In the genomic region with DNA sequence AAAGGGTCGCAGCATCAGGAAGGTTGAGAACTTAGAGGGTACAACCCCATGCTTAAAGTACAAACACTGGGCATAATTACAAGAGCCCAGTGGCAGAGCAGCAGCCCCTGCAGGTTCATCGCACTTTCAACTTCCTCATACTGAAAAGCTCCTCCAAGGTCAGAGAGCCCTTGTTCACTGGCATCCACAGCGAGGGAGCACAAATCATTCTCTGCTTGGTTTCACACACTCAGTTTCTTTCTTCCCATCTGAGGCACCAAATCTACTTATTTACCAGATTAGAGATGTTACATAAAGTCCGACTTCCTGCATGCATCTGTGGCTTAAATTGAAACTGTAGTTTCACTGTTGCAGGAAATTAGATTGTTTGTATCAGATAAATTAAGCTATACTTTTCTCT, we compare ENCODE assay signal across 11 mouse cellular contexts. TPM values are rescaled to one million over a fixed set of nuclear protein-coding genes. Genes with fewer than 3 reads are reported as not detected.
A peak's percentile ranks its signal among the peaks of the same experiment; 100 is the strongest.
DNase-seq lines count a peak whose midpoint lies in the region; TF ChIP-seq lines count a peak whose summit lies in the region.
"Had no signal": no experiment of that assay in that cellular context is flagged by ENCODE, and none has a peak within 500 bp of the region (broad histone marks: within the 10 kb centered on the region; RNA-seq: fewer than 3 reads in every experiment).

No protein-coding gene starts in this region.

- WGBS in kidney, adult 2 months = 11% methylated on average over 4 of the region's 4 CpGs
- 85% methylated on average over 4 of the region's 4 CpGs for WGBS in embryonic facial prominence, embryonic 10.5 days

- no peaks in the 10 kb centered on the region for H3K27me3 ChIP-seq in kidney, adult 2 months (replicated peaks; ENCODE audit: control insufficient read depth, insufficient read depth, low read length)
- no peaks in the 10 kb centered on the region for H3K27me3 ChIP-seq in embryonic facial prominence, embryonic 10.5 days (replicated peaks; ENCODE audit: low read depth, poor library complexity, severe bottlenecking)
- H3K27me3 ChIP-seq: lung, embryonic 15.5 days had no signal

- DNase-seq in gastrocnemius, adult 2 months = no peak
- no peak for DNase-seq in gastrocnemius, postnatal 4 days (ENCODE audit: low spot score in 2 of 2)
- peak; percentile 24 for DNase-seq in thymus, postnatal 0 days (ENCODE audit: low spot score)
- DNase-seq in thymus, adult 18-20 months = no peak
- DNase-seq in kidney, adult 2 months = peak; percentile 72
- no peak for DNase-seq in embryonic facial prominence, embryonic 10.5 days (ENCODE audit: low spot score)
- no peak for DNase-seq in left cerebral cortex, postnatal 25 days (ENCODE audit: low spot score in 2 of 2)
- no peak for DNase-seq in cerebellum, adult 9-10 months

- TF ChIP-seq CTCF in gastrocnemius, adult 2 months (IDR thresholded peaks at IDR 0.05) = no peak
- no peak for TF ChIP-seq CTCF in kidney, adult 2 months (conservative IDR thresholded peaks at IDR 0.05; ENCODE audit: insufficient read depth, insufficient read length, low read depth, low read length)

- peaks cover 29% of the 10 kb centered on the region for H3K4me1 ChIP-seq in kidney, adult 2 months (ENCODE audit: control insufficient read depth, insufficient read depth, low read length)
- H3K4me1 ChIP-seq in embryonic facial prominence, embryonic 10.5 days = no peaks in the 10 kb centered on the region

- peak overlapping the region; percentile 7; the same call in 1 of the 2 replicates for H3K4me3 ChIP-seq in gastrocnemius, adult 2 months
- H3K4me3 ChIP-seq in kidney, adult 2 months (ENCODE audit: insufficient read depth, low read depth, low read length) = no peak overlapping the region
- H3K4me3 ChIP-seq in embryonic facial prominence, embryonic 10.5 days = no peak overlapping the region
- H3K4me3 ChIP-seq: lung, embryonic 15.5 days had no signal

- TF ChIP-seq POLR2A in kidney, adult 2 months (IDR thresholded peaks at IDR 0.05; ENCODE audit: low read depth, low read length) = no peak

- H3K36me3 ChIP-seq in kidney, adult 2 months (ENCODE audit: control insufficient read depth, insufficient read depth, low read length) = peaks cover 4% of the 10 kb centered on the region; the same call in 1 of the 2 replicates
- peaks cover 74% of the 10 kb centered on the region for H3K36me3 ChIP-seq in embryonic facial prominence, embryonic 10.5 days (replicated peaks)

- no peaks in the 10 kb centered on the region for H3K9me3 ChIP-seq in embryonic facial prominence, embryonic 10.5 days
- H3K9me3 ChIP-seq: lung, embryonic 15.5 days had no signal

- H3K27ac ChIP-seq in gastrocnemius, adult 2 months = peak overlapping the region; percentile 79
- peak overlapping the region; percentile 95 for H3K27ac ChIP-seq in kidney, adult 2 months (ENCODE audit: insufficient read depth, low read depth, low read length)
- H3K27ac ChIP-seq in embryonic facial prominence, embryonic 10.5 days (replicated peaks) = no peak overlapping the region

- intact Hi-C loops in gastrocnemius, adult 2 months (cut with DNase I) = loop anchor here (2.0 kb wide), 1 partner anchor 36 kb away; a partner anchor contains a TSS
- intact Hi-C loops in left cerebral cortex, postnatal 25 days (cut with DNase I) = no loop called here

RNA-seq across cellular contexts. Expression of a gene that starts 18.5 kb away (rescaled TPM):
- 10 to 100 TPM; 67.2 to 73.7 TPM for total RNA-seq in gastrocnemius, adult 2 months (2021)
- 10 to 100 TPM; 69.6 to 76.7 TPM for total RNA-seq in gastrocnemius, postnatal 4 days (2021)
- 19.9 and 24.5 TPM in 2 replicates for polyA plus RNA-seq in thymus, postnatal 0 days (2015; fragmentation: Nextera tagmentation; extraction: Ambion mirVana)
- 58.1 and 62.3 TPM in 2 replicates for polyA plus RNA-seq in kidney, adult 2 months (2012; rRNA removed)
- 9.9 TPM in 2 replicates for polyA plus RNA-seq in embryonic facial prominence, embryonic 10.5 days (2016; fragmentation: Nextera tagmentation; extraction: Ambion mirVana)
- 100 to 1,000 TPM; 110 to 113 TPM for total RNA-seq in left cerebral cortex, postnatal 25 days (2021)

RNA-seq across cellular contexts. Expression of a gene that starts 33.7 kb away (rescaled TPM):
- not detected for total RNA-seq in gastrocnemius, adult 2 months (2021)
- not detected for total RNA-seq in gastrocnemius, postnatal 4 days (2021)
- not detected in 2 replicates for polyA plus RNA-seq in thymus, postnatal 0 days (2015; fragmentation: Nextera tagmentation; extraction: Ambion mirVana)
- polyA plus RNA-seq in kidney, adult 2 months (2012; rRNA removed) = not detected in 2 replicates
- polyA plus RNA-seq in embryonic facial prominence, embryonic 10.5 days (2016; fragmentation: Nextera tagmentation; extraction: Ambion mirVana) = not detected in 2 replicates
- not detected for total RNA-seq in left cerebral cortex, postnatal 25 days (2021)
- total RNA-seq: layer of hippocampus, postnatal 10 days had no signal
- polyA plus RNA-seq: lung, embryonic 15.5 days; neural tube, embryonic 14.5 days had no signal

RNA-seq across cellular contexts. Expression of a gene that starts 35.0 kb away (rescaled TPM):
- total RNA-seq in gastrocnemius, adult 2 months (2021) = 1 to 10 TPM; 2.6 to 8.3 TPM
- 10 to 100 TPM; 17.1 to 18.9 TPM for total RNA-seq in gastrocnemius, postnatal 4 days (2021)
- 2.4 and 2.9 TPM in 2 replicates for polyA plus RNA-seq in thymus, postnatal 0 days (2015; fragmentation: Nextera tagmentation; extraction: Ambion mirVana)
- polyA plus RNA-seq in kidney, adult 2 months (2012; rRNA removed) = 30.0 and 31.7 TPM in 2 replicates
- 12.5 and 12.9 TPM in 2 replicates for polyA plus RNA-seq in embryonic facial prominence, embryonic 10.5 days (2016; fragmentation: Nextera tagmentation; extraction: Ambion mirVana)
- total RNA-seq in left cerebral cortex, postnatal 25 days (2021) = 10 to 100 TPM; 14.4 to 15.2 TPM

RNA-seq across cellular contexts. Expression of a gene that starts 36.4 kb away (rescaled TPM):
- total RNA-seq in gastrocnemius, adult 2 months (2021) = 1 to 10 TPM; 6.4 to 8.6 TPM
- 10 to 100 TPM in 1 of 2 experiments, 1 to 10 TPM in 1; 6.7 to 10.6 TPM for total RNA-seq in gastrocnemius, postnatal 4 days (2021)
- polyA plus RNA-seq in thymus, postnatal 0 days (2015; fragmentation: Nextera tagmentation; extraction: Ambion mirVana) = 47.8 and 50.9 TPM in 2 replicates
- polyA plus RNA-seq in kidney, adult 2 months (2012; rRNA removed) = 8.9 and 12.5 TPM in 2 replicates
- polyA plus RNA-seq in embryonic facial prominence, embryonic 10.5 days (2016; fragmentation: Nextera tagmentation; extraction: Ambion mirVana) = 36.4 and 41.5 TPM in 2 replicates
- 1 to 10 TPM; 5.9 to 7.7 TPM for total RNA-seq in left cerebral cortex, postnatal 25 days (2021)

RNA-seq across cellular contexts. Expression of a gene that starts 36.5 kb away (rescaled TPM):
- total RNA-seq in gastrocnemius, adult 2 months (2021) = 1 to 10 TPM; 7.1 to 8.8 TPM
- 10 to 100 TPM; 12.8 to 15.5 TPM for total RNA-seq in gastrocnemius, postnatal 4 days (2021)
- 24.8 and 26.4 TPM in 2 replicates for polyA plus RNA-seq in thymus, postnatal 0 days (2015; fragmentation: Nextera tagmentation; extraction: Ambion mirVana)
- polyA plus RNA-seq in kidney, adult 2 months (2012; rRNA removed) = 13.8 and 15.7 TPM in 2 replicates
- 20.4 and 22.7 TPM in 2 replicates for polyA plus RNA-seq in embryonic facial prominence, embryonic 10.5 days (2016; fragmentation: Nextera tagmentation; extraction: Ambion mirVana)
- total RNA-seq in left cerebral cortex, postnatal 25 days (2021) = 10 to 100 TPM; 14.1 to 16.1 TPM

Comparison
In these comparisons a context has a peak if more than half of its experiments do, and no peak if none do; other contexts are left out.
1. DNase-seq: peak in thymus, postnatal 0 days (single experiment) and kidney, adult 2 months (single experiment); none in gastrocnemius, adult 2 months (single experiment), gastrocnemius, postnatal 4 days (0 of 2), thymus, adult 18-20 months (0 of 2), embryonic facial prominence, embryonic 10.5 days (single experiment), left cerebral cortex, postnatal 25 days (0 of 2) and cerebellum, adult 9-10 months (single experiment).